Mouse (Mus musculus): ENCODE results near the gene Filip1l.

GRCm38 (mm10) chr16:57502761-57503160 is 149.9 kb downstream of the Filip1l start:
- TF ChIP-seq CTCF (IDR thresholded peaks at IDR 0.05; ENCODE audit: borderline replicate concordance, control insufficient read depth, extremely low read depth, insufficient read depth, low read length, poor library complexity) (no peak), POLR2A (IDR thresholded peaks at IDR 0.05; ENCODE audit: control insufficient read depth, extremely low read depth, insufficient read depth, low read length, poor library complexity) (no peak)
